Mouse (Mus musculus) embryonic fibroblast, embryonic 13.5 days (primary cell): ENCODE results near the gene Gm43720.

Source experiments
- CTCF ChIP-seq: IDR thresholded peaks from 2 replicates; pipeline ENCODE4 v1.5.1; 2011; ENCODE audit warnings: mild to moderate bottlenecking, control low read depth, low read length, moderate library complexity, borderline replicate concordance; ENCODE audit not compliant: insufficient read depth
- POLR2A ChIP-seq: IDR thresholded peaks from 2 replicates; pipeline ENCODE4 v1.6.1; 2011; ENCODE audit warnings: low read depth, mild to moderate bottlenecking, control low read depth, low read length, moderate library complexity

GRCm38 (mm10) chr5:138299613-138300012 is 19.9 kb upstream of the Gm43720 start:
- TF ChIP-seq CTCF (no peak), POLR2A (no peak)
